Mouse (Mus musculus): ENCODE measurements at regions not wholly inside any gene's neighbourhood (a gene's known extent, or its start where the extent isn't known, plus 50 kb on each side); places are given as distances from the start of the nearest gene placed in this dataset.

- TF ChIP-seq CTCF (IDR thresholded peaks at IDR 0.05; ENCODE audit: low read depth) (no peak), EP300 (IDR thresholded peaks at IDR 0.05; ENCODE audit: low read depth) (no peak)
Measured at GRCm38 (mm10) chr16:75155441-75156038, 430.3 kb downstream of the Lipi start.
